Mouse (Mus musculus): Measurements from ENCODE around the gene Jak3. TPM values are rescaled to one million over a fixed set of nuclear protein-coding genes. Genes with fewer than 3 reads are reported as not detected.
"Not testable (repeated sequence)": the region's sequence is repeated elsewhere in the genome, so short reads cannot be mapped to it uniquely, and the experiment has no call there.

Gene Jak3
- polyA plus RNA-seq, 1 experiment from 2014 or later = 6.3 TPM

DNA sequence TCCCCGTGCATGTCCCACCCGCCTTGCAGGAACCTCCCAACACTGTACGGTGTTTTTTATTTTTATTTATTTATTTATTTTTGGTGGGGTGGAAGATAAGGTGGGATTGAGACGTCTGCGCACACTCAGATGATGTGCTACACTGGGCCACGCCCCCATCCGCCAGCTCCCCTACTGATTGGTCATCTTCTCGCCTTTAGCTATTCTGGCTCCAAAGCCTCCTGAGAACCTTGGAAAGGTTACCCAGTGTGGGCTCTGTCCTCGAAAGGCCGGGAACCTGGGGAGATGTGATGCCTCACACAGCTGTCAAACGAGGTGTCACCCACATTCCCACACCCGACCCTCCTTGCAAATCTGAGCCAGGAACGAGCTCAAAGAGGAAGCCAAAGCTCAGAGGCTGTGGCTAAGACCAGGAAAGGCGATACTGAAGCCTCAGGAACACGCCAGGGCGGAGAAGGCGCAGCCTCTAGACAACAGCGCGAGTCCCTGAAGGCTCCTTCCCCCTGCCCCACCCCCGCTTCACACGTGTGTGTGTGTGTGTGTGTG lies 52.2 kb downstream of the Jak3 start:
- peak overlapping the region; percentile 8; the same call in 1 of the 2 replicates for H3K9ac ChIP-seq (ENCODE audit: low read length)
- no peaks in the 10 kb centered on the region for H3K9me3 ChIP-seq (ENCODE audit: control insufficient read depth, low read length)
- peak overlapping the region; percentile 60 for H3K4me2 ChIP-seq (ENCODE audit: low read length)
- H3K36me3 ChIP-seq (ENCODE audit: control insufficient read depth, insufficient read depth, low read length) = no peaks in the 10 kb centered on the region
- H3K4me1 ChIP-seq (ENCODE audit: control insufficient read depth in 2 of 2, insufficient read depth in 2 of 2, low read length in 2 of 2) = peaks cover 4 to 8% of the 10 kb centered on the region in 2 experiments; a peak in 2 of 4 replicates
- no peak for ATAC-seq (ENCODE audit: insufficient number of reproducible peaks, insufficient read depth, low FRiP score, low read depth)
- no peak overlapping the region for H3K27ac ChIP-seq (replicated peaks in 1 of 2; ENCODE audit: control insufficient read depth in 1 of 2, insufficient read depth in 1 of 2, low read depth in 2 of 2, low read length in 2 of 2)
- H3K4me3 ChIP-seq (ENCODE audit: control insufficient read depth in 1 of 2, insufficient read depth in 1 of 2, low read depth in 1 of 2, low read length in 2 of 2) = peak overlapping the region; percentile 19 to 35; a peak in 3 of 4 replicates
- peaks cover 53% of the 10 kb centered on the region for H3K27me3 ChIP-seq (ENCODE audit: control insufficient read depth, insufficient read depth, low read length)
- WGBS = 7% methylated on average over 20 of the region's 21 CpGs

DNA sequence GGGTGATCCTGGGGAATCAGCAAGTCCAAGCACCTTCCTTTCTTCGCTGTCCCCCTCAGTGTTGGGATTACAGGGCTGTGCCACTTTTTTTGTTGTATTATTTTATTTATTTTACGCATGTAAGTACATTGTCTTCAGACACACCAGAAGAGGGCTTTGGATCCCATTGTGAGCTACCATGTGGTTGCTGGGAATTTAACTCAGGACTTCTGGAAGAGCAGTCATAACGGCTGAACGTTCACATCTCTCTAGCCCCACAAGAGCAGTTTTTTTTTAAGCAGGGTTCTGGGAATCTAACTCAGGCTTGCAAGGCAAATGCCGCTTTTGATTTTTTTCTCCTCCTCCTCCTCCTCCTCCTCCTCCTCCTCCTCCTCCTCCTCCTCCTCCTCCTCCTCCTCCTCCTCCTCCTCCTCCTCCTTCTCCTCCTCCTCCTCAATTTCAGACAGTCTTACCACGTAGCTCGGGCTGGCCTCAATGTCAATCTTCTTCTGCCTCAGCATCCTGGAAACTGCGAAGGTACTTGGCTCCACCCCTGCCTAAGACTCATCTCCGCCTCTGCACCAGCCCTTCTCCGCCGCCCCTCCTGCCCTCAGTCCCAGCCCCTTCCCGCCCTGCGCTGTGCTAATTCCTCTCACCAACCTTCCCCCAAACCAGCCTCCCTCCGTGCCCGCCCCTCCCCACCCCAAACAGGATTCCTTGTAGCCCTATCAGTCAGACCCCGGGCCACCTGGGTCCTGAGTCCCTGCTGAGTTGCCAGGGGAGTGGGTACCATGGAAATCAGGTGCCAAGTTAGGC lies 52.9 kb downstream of the Jak3 start:
- H3K4me3 ChIP-seq (ENCODE audit: control insufficient read depth in 1 of 2, insufficient read depth in 1 of 2, low read depth in 1 of 2, low read length in 2 of 2) = peak overlapping the region; percentile 19 to 35; a peak in 3 of 4 replicates
- 6% methylated on average over 16 of the region's 16 CpGs for WGBS
- H3K9me3 ChIP-seq (ENCODE audit: control insufficient read depth, low read length) = no peaks in the 10 kb centered on the region
- peak overlapping the region; percentile 60 for H3K4me2 ChIP-seq (ENCODE audit: low read length)
- no peak overlapping the region for H3K27ac ChIP-seq (replicated peaks in 1 of 2; ENCODE audit: control insufficient read depth in 1 of 2, insufficient read depth in 1 of 2, low read depth in 2 of 2, low read length in 2 of 2)
- H3K9ac ChIP-seq (ENCODE audit: low read length) = peak overlapping the region; percentile 8; the same call in 1 of the 2 replicates
- H3K27me3 ChIP-seq (ENCODE audit: control insufficient read depth, insufficient read depth, low read length) = peaks cover 48% of the 10 kb centered on the region
- ATAC-seq (ENCODE audit: insufficient number of reproducible peaks, insufficient read depth, low FRiP score, low read depth) = no peak
- H3K36me3 ChIP-seq (ENCODE audit: control insufficient read depth, insufficient read depth, low read length) = no peaks in the 10 kb centered on the region
- peaks cover 4 to 8% of the 10 kb centered on the region in 2 experiments; a peak in 2 of 4 replicates for H3K4me1 ChIP-seq (ENCODE audit: control insufficient read depth in 2 of 2, insufficient read depth in 2 of 2, low read length in 2 of 2)

DNA sequence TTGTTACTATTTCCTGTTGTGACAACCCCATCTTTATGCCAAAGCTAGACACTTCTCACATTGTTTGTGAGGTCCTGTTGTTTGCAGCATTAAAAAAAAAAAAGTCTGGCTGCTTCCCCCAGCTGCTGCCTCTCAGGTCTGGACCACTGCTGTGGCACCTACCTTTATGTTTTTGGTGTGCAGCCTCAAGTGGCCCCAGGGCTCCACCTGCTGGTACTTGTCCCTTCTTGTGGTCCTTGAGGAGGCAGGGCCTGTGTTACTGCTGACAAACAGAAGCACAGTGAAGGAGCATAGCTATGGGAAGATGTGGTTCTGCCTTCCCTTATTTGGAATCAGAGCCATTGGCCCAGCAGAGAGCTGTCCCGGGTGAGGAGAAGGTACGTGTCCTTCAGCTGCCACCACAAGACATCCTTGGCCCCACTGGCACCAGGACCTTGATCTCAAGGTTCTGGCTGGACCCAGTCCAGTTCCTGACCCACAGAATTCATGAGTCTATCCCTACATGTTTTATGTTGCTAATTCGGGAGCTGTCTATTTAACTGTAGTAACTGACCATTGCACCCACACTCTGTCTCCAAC lies 55.6 kb downstream of the Jak3 start:
- Histone ChIP-seq H3K4me3 (ENCODE audit: control insufficient read depth in 1 of 2, insufficient read depth in 1 of 2, low read depth in 1 of 2, low read length in 2 of 2) (no peak overlapping the region), H3K9me3 (ENCODE audit: control insufficient read depth, low read length) (no peaks in the 10 kb centered on the region), H3K4me1 (ENCODE audit: control insufficient read depth in 2 of 2, insufficient read depth in 2 of 2, low read length in 2 of 2) (peaks cover 3 to 4% of the 10 kb centered on the region in 2 experiments; a peak in 2 of 4 replicates), H3K4me2 (ENCODE audit: low read length) (no peak overlapping the region), H3K36me3 (ENCODE audit: control insufficient read depth, insufficient read depth, low read length) (no peaks in the 10 kb centered on the region), H3K27me3 (ENCODE audit: control insufficient read depth, insufficient read depth, low read length) (peaks cover 24% of the 10 kb centered on the region), H3K9ac (ENCODE audit: low read length) (no peak overlapping the region), H3K27ac (replicated peaks in 1 of 2; ENCODE audit: control insufficient read depth in 1 of 2, insufficient read depth in 1 of 2, low read depth in 2 of 2, low read length in 2 of 2) (no peak overlapping the region)
- 35% methylated on average over 3 of the region's 3 CpGs for WGBS
- no peak for ATAC-seq (ENCODE audit: insufficient number of reproducible peaks, insufficient read depth, low FRiP score, low read depth)

DNA sequence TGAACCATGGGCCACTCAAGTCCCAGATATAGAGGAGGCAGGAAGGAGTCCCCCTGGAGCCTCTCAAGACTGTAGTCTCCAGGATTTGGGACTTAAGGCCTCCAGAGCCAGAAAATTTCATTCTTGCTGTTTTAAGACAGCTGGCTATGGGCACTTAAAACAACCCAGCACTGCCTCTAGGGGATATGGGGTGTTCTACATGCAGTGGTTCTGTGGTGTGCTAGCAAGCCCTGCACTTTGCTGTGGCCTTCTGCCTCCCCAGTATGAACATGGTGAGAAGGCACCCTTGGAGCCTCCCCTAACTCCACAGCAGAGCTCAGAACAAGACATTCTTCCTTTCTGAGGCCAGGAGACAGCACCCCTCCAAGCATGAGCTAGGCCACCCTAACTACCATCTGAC lies 62.2 kb downstream of the Jak3 start:
- not testable (repeated sequence) for ATAC-seq (ENCODE audit: insufficient number of reproducible peaks, insufficient read depth, low FRiP score, low read depth); H3K9ac ChIP-seq (ENCODE audit: low read length); H3K9me3 ChIP-seq (ENCODE audit: control insufficient read depth, low read length); H3K27me3 ChIP-seq (ENCODE audit: control insufficient read depth, insufficient read depth, low read length); H3K36me3 ChIP-seq (ENCODE audit: control insufficient read depth, insufficient read depth, low read length); H3K27ac ChIP-seq (replicated peaks in 1 of 2; ENCODE audit: control insufficient read depth in 1 of 2, insufficient read depth in 1 of 2, low read depth in 2 of 2, low read length in 2 of 2); H3K4me1 ChIP-seq (ENCODE audit: control insufficient read depth in 2 of 2, insufficient read depth in 2 of 2, low read length in 2 of 2); H3K4me2 ChIP-seq (ENCODE audit: low read length); H3K4me3 ChIP-seq (ENCODE audit: control insufficient read depth in 1 of 2, insufficient read depth in 1 of 2, low read depth in 1 of 2, low read length in 2 of 2)

Small RNAs within 50 kb of the gene (microRNA-seq; reads per million reads assigned to microRNA genes)
- gene Mir6769b = not detected

Other genes with a start within 250 kb of the Jak3 start
- gene Abhd8, start 212.6 kb upstream of the Jak3 start, polyA plus RNA-seq (2014; fragmentation: Nextera tagmentation; extraction: Ambion mirVana) = 20.8 and 29.2 TPM in 2 replicates
- 191 and 193 TPM in 2 replicates for gene Mrpl34, start 211.3 kb upstream of the Jak3 start, polyA plus RNA-seq (2014; fragmentation: Nextera tagmentation; extraction: Ambion mirVana)
- 76.7 and 79.1 TPM in 2 replicates for gene Dda1, start 207.1 kb upstream of the Jak3 start, polyA plus RNA-seq (2014; fragmentation: Nextera tagmentation; extraction: Ambion mirVana)
- 1.5 and 1.8 TPM in 2 replicates for gene Ano8, start 190.3 kb upstream of the Jak3 start, polyA plus RNA-seq (2014; fragmentation: Nextera tagmentation; extraction: Ambion mirVana)
- 3.3 and 4.4 TPM in 2 replicates for gene Gtpbp3, start 188.2 kb upstream of the Jak3 start, polyA plus RNA-seq (2014; fragmentation: Nextera tagmentation; extraction: Ambion mirVana)
- gene Plvap, start 164.5 kb upstream of the Jak3 start, polyA plus RNA-seq (2014; fragmentation: Nextera tagmentation; extraction: Ambion mirVana) = 109 and 121 TPM in 2 replicates
- 0.35 and 0.89 TPM in 2 replicates for gene Ccdc194, start 150.6 kb upstream of the Jak3 start, polyA plus RNA-seq (2014; fragmentation: Nextera tagmentation; extraction: Ambion mirVana)
- 10.8 and 19.0 TPM in 2 replicates for gene Bst2, start 138.8 kb upstream of the Jak3 start, polyA plus RNA-seq (2014; fragmentation: Nextera tagmentation; extraction: Ambion mirVana)
- 62.2 and 64.0 TPM in 2 replicates for gene Mvb12a, start 133.4 kb upstream of the Jak3 start, polyA plus RNA-seq (2014; fragmentation: Nextera tagmentation; extraction: Ambion mirVana)
- gene Tmem221, start 117.4 kb upstream of the Jak3 start, polyA plus RNA-seq (2014; fragmentation: Nextera tagmentation; extraction: Ambion mirVana) = 0.53 TPM in 1 of 2 replicates, not detected in the other
- not detected in 2 replicates for gene Nxnl1, start 109.7 kb upstream of the Jak3 start, polyA plus RNA-seq (2014; fragmentation: Nextera tagmentation; extraction: Ambion mirVana)
- 14.6 and 15.3 TPM in 2 replicates for gene Slc27a1, start 107.4 kb upstream of the Jak3 start, polyA plus RNA-seq (2014; fragmentation: Nextera tagmentation; extraction: Ambion mirVana)
- gene Pgls, start 84.1 kb upstream of the Jak3 start, polyA plus RNA-seq (2014; fragmentation: Nextera tagmentation; extraction: Ambion mirVana) = 199 and 201 TPM in 2 replicates
- 1.4 and 1.5 TPM in 2 replicates for gene Fam129c, start 78.6 kb upstream of the Jak3 start, polyA plus RNA-seq (2014; fragmentation: Nextera tagmentation; extraction: Ambion mirVana)
- 58.1 and 61.6 TPM in 2 replicates for gene Colgalt1, start 65.3 kb upstream of the Jak3 start, polyA plus RNA-seq (2014; fragmentation: Nextera tagmentation; extraction: Ambion mirVana)
- 0.38 and 0.89 TPM in 2 replicates for gene Unc13a, start 4.5 kb upstream of the Jak3 start, polyA plus RNA-seq (2014; fragmentation: Nextera tagmentation; extraction: Ambion mirVana)
- 2.4 and 2.7 TPM in 2 replicates for gene Insl3, start 12.9 kb downstream of the Jak3 start, polyA plus RNA-seq (2014; fragmentation: Nextera tagmentation; extraction: Ambion mirVana)
- gene B3gnt3, start 25.5 kb downstream of the Jak3 start, polyA plus RNA-seq (2014; fragmentation: Nextera tagmentation; extraction: Ambion mirVana) = 3.0 and 3.1 TPM in 2 replicates
- 0.61 and 1.4 TPM in 2 replicates for gene Fcho1, start 49.4 kb downstream of the Jak3 start, polyA plus RNA-seq (2014; fragmentation: Nextera tagmentation; extraction: Ambion mirVana)
- gene Zfp709, start 205.7 kb downstream of the Jak3 start, polyA plus RNA-seq (2014; fragmentation: Nextera tagmentation; extraction: Ambion mirVana) = 4.9 and 5.8 TPM in 2 replicates
- 3.5 and 3.8 TPM in 2 replicates for gene Zfp882, start 232.3 kb downstream of the Jak3 start, polyA plus RNA-seq (2014; fragmentation: Nextera tagmentation; extraction: Ambion mirVana)
- gene Zfp617, start 232.3 kb downstream of the Jak3 start, polyA plus RNA-seq (2014; fragmentation: Nextera tagmentation; extraction: Ambion mirVana) = 27.8 and 28.2 TPM in 2 replicates

Data from heart, embryonic 14.5 days (tissue).